Mouse (Mus musculus) stomach, embryonic 15.5 days (tissue): ENCODE results near the gene Erich2. TPM values are rescaled to one million over a fixed set of nuclear protein-coding genes. Genes with fewer than 3 reads are reported as not detected.

ENCODE experiments used
- ATAC-seq: fragments of 200-750 bp; cut with Nextera tagmentation; 2 replicates; pipeline ENCODE4 v1.8.0; 2017; ENCODE audit warnings: low read depth, moderate number of reproducible peaks, moderate TSS enrichment; ENCODE audit not compliant: insufficient read depth, low FRiP score
- H3K27ac ChIP-seq: fragments of 300-500 bp; sonication (generic); 2 replicates; pipeline ENCODE4 v1.5.1; 2015; ENCODE audit warnings: mild to moderate bottlenecking, inconsistent platforms
- H3K27me3 ChIP-seq: fragments of 300-500 bp; sonication (generic); replicated peaks from 2 replicates; pipeline ENCODE4 v1.6.1; 2015; ENCODE audit warnings: inconsistent platforms
- H3K36me3 ChIP-seq: fragments of 300-500 bp; sonication (generic); 2 replicates; pipeline ENCODE4 v1.6.1; 2015; ENCODE audit warnings: inconsistent platforms
- H3K4me1 ChIP-seq: fragments of 300-500 bp; sonication (generic); 2 replicates; pipeline ENCODE4 v1.6.1; 2015; ENCODE audit warnings: inconsistent platforms
- H3K4me2 ChIP-seq: fragments of 300-500 bp; sonication (generic); 2 replicates; pipeline ENCODE4 v1.6.1; 2015; ENCODE audit warnings: mild to moderate bottlenecking, inconsistent platforms
- H3K4me3 ChIP-seq: fragments of 300-500 bp; sonication (generic); replicated peaks from 2 replicates; pipeline ENCODE4 v1.5.1; 2015; ENCODE audit warnings: inconsistent platforms
- H3K9ac ChIP-seq: fragments of 300-500 bp; sonication (generic); 2 replicates; pipeline ENCODE4 v1.6.1; 2015; ENCODE audit warnings: inconsistent platforms
- H3K9me3 ChIP-seq: fragments of 300-500 bp; sonication (generic); 2 replicates; pipeline ENCODE4 v1.6.1; 2016; ENCODE audit warnings: inconsistent platforms
- WGBS: fragments of 180-500 bp; shearing (Covaris S2); methylation state at CpG from one replicate; pipeline ENCODE4 v1.1.7; 2015; 5-methylcytosine and 5-hydroxymethylcytosine counted together
- polyA plus RNA-seq: library from polyadenylated mRNA; unstranded; fragments of >200 nt; fragmentation: Nextera tagmentation; extraction: Ambion mirVana; gene quantifications from 2 replicates; pipeline ENCODE4 v1.2.1, GENCODE M21; 2015

The Erich2 gene
- polyA plus RNA-seq, 1 experiment from 2014 or later: 1.5 TPM

GRCm38 (mm10) chr2:70563721-70564645 is 55.4 kb downstream of the Erich2 start:
- 2% methylated on average over 38 of the region's 38 CpGs for WGBS
- Histone ChIP-seq H3K4me1 (peaks cover 32% of the 10 kb centered on the region), H3K36me3 (no peaks in the 10 kb centered on the region), H3K27ac (no peak overlapping the region), H3K4me2 (no peak overlapping the region), H3K9ac (no peak overlapping the region), H3K4me3 (no peak overlapping the region), H3K27me3 (peaks cover 100% of the 10 kb centered on the region), H3K9me3 (no peaks in the 10 kb centered on the region)
- no peak for ATAC-seq

- Histone ChIP-seq H3K27me3 (peaks cover 100% of the 10 kb centered on the region), H3K4me1 (peaks cover 30% of the 10 kb centered on the region), H3K27ac (no peak overlapping the region), H3K9me3 (no peaks in the 10 kb centered on the region), H3K4me2 (no peak overlapping the region), H3K36me3 (no peaks in the 10 kb centered on the region), H3K4me3 (no peak overlapping the region), H3K9ac (no peak overlapping the region)
- WGBS: 9% methylated on average over 15 of the region's 15 CpGs
- ATAC-seq: no peak
Measured at GRCm38 (mm10) chr2:70564646-70565315, 56.2 kb downstream of the Erich2 start.

- H3K9ac ChIP-seq: no peak overlapping the region
- H3K27me3 ChIP-seq: peaks cover 93% of the 10 kb centered on the region
- no peak for ATAC-seq
- 6% methylated on average over 30 of the region's 30 CpGs for WGBS
- no peak overlapping the region for H3K4me2 ChIP-seq
- no peak overlapping the region for H3K27ac ChIP-seq
- no peaks in the 10 kb centered on the region for H3K9me3 ChIP-seq
- H3K36me3 ChIP-seq: no peaks in the 10 kb centered on the region
- peaks cover 30% of the 10 kb centered on the region for H3K4me1 ChIP-seq
- H3K4me3 ChIP-seq: no peak overlapping the region
Measured at GRCm38 (mm10) chr2:70565651-70566602, 57.3 kb downstream of the Erich2 start.

- H3K4me2 ChIP-seq: no peak overlapping the region
- H3K27me3 ChIP-seq: peaks cover 89% of the 10 kb centered on the region
- no peaks in the 10 kb centered on the region for H3K36me3 ChIP-seq
- H3K9ac ChIP-seq: no peak overlapping the region
- no peak overlapping the region for H3K27ac ChIP-seq
- 3% methylated on average over 18 of the region's 18 CpGs for WGBS
- no peak for ATAC-seq
- H3K9me3 ChIP-seq: no peaks in the 10 kb centered on the region
- peaks cover 30% of the 10 kb centered on the region for H3K4me1 ChIP-seq
- no peak overlapping the region for H3K4me3 ChIP-seq
Measured at GRCm38 (mm10) chr2:70566603-70566981, 58.0 kb downstream of the Erich2 start.

- peaks cover 83% of the 10 kb centered on the region for H3K27me3 ChIP-seq
Measured at GRCm38 (mm10) chr2:70567071-70567681, 58.6 kb downstream of the Erich2 start.

GRCm38 (mm10) chr2:70567682-70568077 is 59.1 kb downstream of the Erich2 start:
- peaks cover 21% of the 10 kb centered on the region for H3K4me1 ChIP-seq
- no peak overlapping the region for H3K27ac ChIP-seq
- WGBS: under 1% methylated on average over 12 of the region's 12 CpGs
- H3K9ac ChIP-seq: no peak overlapping the region
- no peak for ATAC-seq
- peak overlapping the region; percentile 32 for H3K4me3 ChIP-seq
- H3K9me3 ChIP-seq: no peaks in the 10 kb centered on the region
- H3K27me3 ChIP-seq: peaks cover 78% of the 10 kb centered on the region
- no peaks in the 10 kb centered on the region for H3K36me3 ChIP-seq
- H3K4me2 ChIP-seq: peak overlapping the region; percentile 69

More at GRCm38 (mm10) chr2:70567071-70567681, 58.6 kb downstream of the Erich2 start:
- Histone ChIP-seq H3K9ac (no peak overlapping the region), H3K4me3 (no peak overlapping the region; the same call in 1 of the 2 replicates), H3K4me2 (0 out of 2 replicates have a peak overlapping the region, but pooled peaks have one; percentile 69), H3K4me1 (peaks cover 26% of the 10 kb centered on the region), H3K27ac (no peak overlapping the region), H3K36me3 (no peaks in the 10 kb centered on the region), H3K9me3 (no peaks in the 10 kb centered on the region)
- ATAC-seq: no peak
- 5% methylated on average over 23 of the region's 23 CpGs for WGBS

GRCm38 (mm10) chr2:70568198-70568941 is 59.8 kb downstream of the Erich2 start:
- WGBS: 1% methylated on average over 34 of the region's 34 CpGs
- peaks cover 21% of the 10 kb centered on the region for H3K4me1 ChIP-seq
- H3K9ac ChIP-seq: no peak overlapping the region
- peak overlapping the region; percentile 32 for H3K4me3 ChIP-seq
- H3K36me3 ChIP-seq: no peaks in the 10 kb centered on the region
- peaks cover 71% of the 10 kb centered on the region for H3K27me3 ChIP-seq
- no peak for ATAC-seq
- H3K9me3 ChIP-seq: no peaks in the 10 kb centered on the region
- H3K27ac ChIP-seq: no peak overlapping the region
- H3K4me2 ChIP-seq: peak overlapping the region; percentile 69

- WGBS: 55% methylated on average over 4 of the region's 4 CpGs
Measured at GRCm38 (mm10) chr2:70571698-70572097, 63.1 kb downstream of the Erich2 start.

GRCm38 (mm10) chr2:70572251-70572650 is 63.6 kb downstream of the Erich2 start:
- 53% methylated on average over 9 of the region's 9 CpGs for WGBS
- H3K4me2 ChIP-seq: no peak overlapping the region
- no peaks in the 10 kb centered on the region for H3K9me3 ChIP-seq
- no peaks in the 10 kb centered on the region for H3K36me3 ChIP-seq
- peaks cover 33% of the 10 kb centered on the region for H3K27me3 ChIP-seq
- ATAC-seq: no peak
- H3K27ac ChIP-seq: no peak overlapping the region
- H3K4me1 ChIP-seq: peaks cover 13% of the 10 kb centered on the region
- H3K9ac ChIP-seq: no peak overlapping the region
- H3K4me3 ChIP-seq: no peak overlapping the region

More at GRCm38 (mm10) chr2:70571698-70572097, 63.1 kb downstream of the Erich2 start:
- Histone ChIP-seq H3K36me3 (no peaks in the 10 kb centered on the region), H3K4me3 (no peak overlapping the region), H3K4me1 (peaks cover 14% of the 10 kb centered on the region), H3K4me2 (no peak overlapping the region), H3K27ac (no peak overlapping the region), H3K9me3 (no peaks in the 10 kb centered on the region), H3K27me3 (peaks cover 38% of the 10 kb centered on the region), H3K9ac (no peak overlapping the region)
- ATAC-seq: no peak

- peaks cover 18% of the 10 kb centered on the region for H3K27me3 ChIP-seq
- no peak for ATAC-seq
- no peak overlapping the region for H3K27ac ChIP-seq
- no peak overlapping the region for H3K4me2 ChIP-seq
- H3K9me3 ChIP-seq: no peaks in the 10 kb centered on the region
- no peaks in the 10 kb centered on the region for H3K36me3 ChIP-seq
- WGBS: 68% methylated on average over 8 of the region's 8 CpGs
- peaks cover under 1% of the 10 kb centered on the region for H3K4me1 ChIP-seq
- no peak overlapping the region for H3K9ac ChIP-seq
- no peak overlapping the region for H3K4me3 ChIP-seq
Measured at GRCm38 (mm10) chr2:70573544-70574210, 65.1 kb downstream of the Erich2 start.
